Mouse (Mus musculus): Measurements from ENCODE around the gene Cmtm2b.

DNA sequence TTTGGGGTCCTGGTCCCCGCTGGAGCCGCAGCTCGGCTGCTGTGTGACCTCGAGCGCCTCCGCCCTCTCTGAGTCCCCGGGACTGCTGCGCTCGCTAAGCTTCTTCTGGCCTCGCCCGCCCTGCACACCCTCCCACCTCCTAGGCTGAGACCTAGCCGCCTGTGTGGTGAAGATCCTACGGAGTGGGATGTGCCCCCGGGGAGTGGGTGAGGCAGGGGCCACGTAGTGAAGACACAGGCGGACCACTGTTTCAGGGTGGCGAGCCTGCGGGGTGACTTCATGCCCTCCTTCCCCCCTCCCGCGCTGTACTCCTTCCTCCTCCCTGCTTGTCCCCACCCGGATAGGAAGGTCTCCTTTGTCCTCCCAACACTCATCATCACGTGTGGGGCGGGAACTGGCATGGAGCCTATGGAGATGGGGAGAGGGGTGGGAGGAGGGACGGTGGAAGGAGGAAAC lies 19.1 kb downstream of the Cmtm2b start:
- TF ChIP-seq POLR2A (IDR thresholded peaks at IDR 0.05; ENCODE audit: low read depth, low read length) (no peak), CTCF (IDR thresholded peaks at IDR 0.05; ENCODE audit: extremely low read depth, insufficient read depth, insufficient read length, insufficient replicate concordance) (no peak)

Measured in spleen, adult 2 months (tissue).